ENCODE assay signal across 21 mouse cellular contexts in the genomic region with DNA sequence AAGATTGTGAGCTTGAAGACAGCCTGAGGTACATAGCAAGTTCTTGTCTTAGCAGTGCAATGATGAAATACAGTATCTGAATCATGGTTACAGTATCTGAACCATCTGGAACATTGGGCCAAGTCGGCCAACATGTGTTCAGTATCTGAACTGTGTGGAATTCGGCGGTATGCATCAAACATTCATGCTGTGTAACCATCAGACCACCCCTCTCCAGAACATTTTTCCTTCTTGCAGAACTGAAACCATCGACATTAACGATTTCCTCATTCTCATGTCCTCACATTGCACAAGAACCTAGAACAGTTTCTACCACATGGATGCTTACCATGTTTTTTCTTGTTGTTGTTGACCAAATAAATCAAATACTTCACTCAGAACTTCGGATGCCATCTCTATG. TPM values are rescaled to one million over a fixed set of nuclear protein-coding genes. Genes with fewer than 3 reads are reported as not detected.
DNase-seq lines count a peak whose midpoint lies in the region; ATAC-seq lines count a peak whose summit lies in the region.
"Had no signal": no experiment of that assay in that cellular context is flagged by ENCODE, and none has a peak within 500 bp of the region (broad histone marks: within the 10 kb centered on the region; RNA-seq: fewer than 3 reads in every experiment).

No protein-coding gene starts in this region.

- H3K4me3 ChIP-seq in hindbrain, embryonic 11.5 days (ENCODE audit: low read depth, low read length), result no peak overlapping the region
- no peak overlapping the region for H3K4me3 ChIP-seq in forebrain, embryonic 15.5 days
- H3K4me3 ChIP-seq: forebrain, embryonic 13.5 days; heart, adult 2 months; heart, embryonic 15.5 days; intestine, embryonic 15.5 days; neural tube, embryonic 15.5 days had no signal

- 92% methylated on average over 6 of the region's 6 CpGs for WGBS in hindbrain, embryonic 11.5 days
- 94% methylated on average over 6 of the region's 6 CpGs for WGBS in forebrain, embryonic 15.5 days

- H3K9ac ChIP-seq in hindbrain, embryonic 11.5 days (ENCODE audit: low read depth, low read length), result no peak overlapping the region
- H3K9ac ChIP-seq in forebrain, embryonic 15.5 days (replicated peaks), result no peak overlapping the region
- H3K9ac ChIP-seq: forebrain, embryonic 13.5 days; heart, embryonic 15.5 days; intestine, embryonic 15.5 days; liver, embryonic 14.5 days; neural tube, embryonic 15.5 days had no signal

- H3K9me3 ChIP-seq in hindbrain, embryonic 11.5 days (ENCODE audit: control insufficient read depth, low read length), result no peaks in the 10 kb centered on the region
- no peaks in the 10 kb centered on the region for H3K9me3 ChIP-seq in forebrain, embryonic 15.5 days
- H3K9me3 ChIP-seq: forebrain, embryonic 13.5 days; heart, embryonic 15.5 days; intestine, embryonic 15.5 days; neural tube, embryonic 15.5 days had no signal

- DNase-seq in lung, postnatal 36 days, result peak; percentile 30
- DNase-seq in lung, postnatal 25 days (ENCODE audit: low spot score), result no peak
- DNase-seq in hindbrain, embryonic 11.5 days (ENCODE audit: low spot score), result no peak
- DNase-seq in cerebellum, adult 9-10 months, result no peak
- DNase-seq: cerebellum, adult 18-20 months; cerebellum, postnatal 25 days; heart, postnatal 4 days; kidney, adult 9 months; kidney, postnatal 14 days; midbrain, embryonic 14.5 days; right cerebral cortex, adult 18-20 months had no signal

- H3K27ac ChIP-seq in hindbrain, embryonic 11.5 days (ENCODE audit: low read depth, low read length), result no peak overlapping the region
- H3K27ac ChIP-seq in forebrain, embryonic 15.5 days (replicated peaks), result no peak overlapping the region
- H3K27ac ChIP-seq: forebrain, embryonic 13.5 days; heart, adult 2 months; heart, embryonic 15.5 days; intestine, embryonic 15.5 days; liver, embryonic 14.5 days; neural tube, embryonic 15.5 days had no signal

- H3K4me2 ChIP-seq in hindbrain, embryonic 11.5 days (replicated peaks; ENCODE audit: low read depth, low read length), result no peak overlapping the region
- no peak overlapping the region for H3K4me2 ChIP-seq in forebrain, embryonic 15.5 days (replicated peaks)
- H3K4me2 ChIP-seq: forebrain, embryonic 13.5 days; heart, embryonic 15.5 days; intestine, embryonic 15.5 days; neural tube, embryonic 15.5 days had no signal

- no peaks in the 10 kb centered on the region for H3K4me1 ChIP-seq in hindbrain, embryonic 11.5 days (replicated peaks; ENCODE audit: control insufficient read depth, insufficient read depth, low read length)
- H3K4me1 ChIP-seq in forebrain, embryonic 15.5 days, result no peaks in the 10 kb centered on the region
- H3K4me1 ChIP-seq: forebrain, embryonic 13.5 days; heart, embryonic 15.5 days; intestine, embryonic 15.5 days; neural tube, embryonic 15.5 days had no signal

- H3K27me3 ChIP-seq in hindbrain, embryonic 11.5 days (ENCODE audit: control insufficient read depth, insufficient read depth, low read length), result no peaks in the 10 kb centered on the region
- H3K27me3 ChIP-seq in forebrain, embryonic 15.5 days, result no peaks in the 10 kb centered on the region
- H3K27me3 ChIP-seq: forebrain, embryonic 13.5 days; heart, embryonic 15.5 days; intestine, embryonic 15.5 days; neural tube, embryonic 15.5 days had no signal

- no peaks in the 10 kb centered on the region for H3K36me3 ChIP-seq in hindbrain, embryonic 11.5 days (ENCODE audit: control insufficient read depth, insufficient read depth, low read length)
- H3K36me3 ChIP-seq in forebrain, embryonic 15.5 days, result no peaks in the 10 kb centered on the region
- H3K36me3 ChIP-seq: heart, embryonic 15.5 days; intestine, embryonic 15.5 days; neural tube, embryonic 15.5 days had no signal

- peak; percentile 43 for ATAC-seq in common myeloid progenitor, adult 5-6 weeks (replicated peaks; ENCODE audit: low read depth, poor library complexity, severe bottlenecking)
- peak; percentile 65 for ATAC-seq in megakaryocyte progenitor cell, adult 5-6 weeks (replicated peaks; ENCODE audit: poor library complexity)
- no peak for ATAC-seq in hindbrain, embryonic 11.5 days (ENCODE audit: low FRiP score)
- ATAC-seq in forebrain, embryonic 15.5 days (replicated peaks), result no peak
- ATAC-seq: forebrain, embryonic 13.5 days; hindbrain, embryonic 16.5 days; intestine, embryonic 15.5 days had no signal

RNA-seq across cellular contexts. Expression of a gene that starts 32.7 kb away (rescaled TPM):
- 32.4 and 55.2 TPM in 2 replicates for total RNA-seq in common myeloid progenitor, adult 5-6 weeks (2017)
- 31.2 and 32.3 TPM in 2 replicates for total RNA-seq in megakaryocyte progenitor cell, adult 5-6 weeks (2015)
- total RNA-seq in megakaryocyte progenitor cell, adult 5-6 weeks (2017), result 28.5 and 57.0 TPM in 2 replicates
- polyA plus RNA-seq in hindbrain, embryonic 11.5 days (2014; fragmentation: Nextera tagmentation; extraction: Ambion mirVana), result 112 and 128 TPM in 2 replicates
- 169 and 176 TPM in 2 replicates for polyA plus RNA-seq in forebrain, embryonic 15.5 days (2015; fragmentation: Nextera tagmentation; extraction: Ambion mirVana)

Comparison
In these comparisons a context has a peak if more than half of its experiments do, and no peak if none do; other contexts are left out.
1. ATAC-seq: peak in common myeloid progenitor, adult 5-6 weeks (single experiment) and megakaryocyte progenitor cell, adult 5-6 weeks (single experiment); none in hindbrain, embryonic 11.5 days (single experiment) and forebrain, embryonic 15.5 days (single experiment).